ENCODE assay signal across 9 mouse cellular contexts in genomic region chr8:84945633-84946527, GRCm38 (mm10). TPM values are rescaled to one million over a fixed set of nuclear protein-coding genes. Genes with fewer than 3 reads are reported as not detected.
DNase-seq lines count a peak whose midpoint lies in the region; ATAC-seq and TF ChIP-seq lines count a peak whose summit lies in the region.
"Had no signal": no experiment of that assay in that cellular context is flagged by ENCODE, and none has a peak within 500 bp of the region (broad histone marks: within the 10 kb centered on the region; RNA-seq: fewer than 3 reads in every experiment).

No protein-coding gene starts in this region.

- 0 out of 2 replicates have a peak, but pooled peaks have one; percentile 25 for ATAC-seq in embryonic facial prominence, embryonic 12.5 days (ENCODE audit: insufficient number of reproducible peaks, insufficient read depth, low FRiP score, low TSS enrichment)
- ATAC-seq in intestine, postnatal 0 days = peak; percentile 28; the same call in 1 of the 2 replicates
- peak; percentile 66 for ATAC-seq in neural tube, embryonic 14.5 days (ENCODE audit: low read depth)

- no peak overlapping the region for H3K27ac ChIP-seq in embryonic facial prominence, embryonic 12.5 days
- H3K27ac ChIP-seq in intestine, postnatal 0 days (ENCODE audit: low read depth, low read length) = no peak overlapping the region
- peak overlapping the region; percentile 79 for H3K27ac ChIP-seq in neural tube, embryonic 14.5 days (ENCODE audit: low read depth, low read length)
- H3K27ac ChIP-seq: macrophage had no signal

- H3K4me2 ChIP-seq in embryonic facial prominence, embryonic 12.5 days (replicated peaks) = peak overlapping the region; percentile 86
- peak overlapping the region; percentile 67 for H3K4me2 ChIP-seq in intestine, postnatal 0 days (replicated peaks; ENCODE audit: low read depth)
- peak overlapping the region; percentile 69 for H3K4me2 ChIP-seq in neural tube, embryonic 14.5 days (ENCODE audit: low read depth, low read length)

- intact Hi-C loops in gastrocnemius, postnatal 36 days (cut with DNase I) = loop anchor here (2.0 kb wide), 1 partner anchor 45 kb away; the partner anchor contains the start of gene Hook2

- peak; percentile 56 to 77 for DNase-seq in layer of hippocampus, postnatal 10 days (ENCODE audit: low spot score in 2 of 2)
- DNase-seq in layer of hippocampus, adult 9-10 months (ENCODE audit: low spot score) = no peak
- peak; percentile 65 for DNase-seq in brain, adult 2 months (ENCODE audit: low read depth, low spot score)
- DNase-seq in urinary bladder, postnatal 14 days (ENCODE audit: low spot score) = no peak
- DNase-seq in gastrocnemius, postnatal 36 days = no peak

- no peaks in the 10 kb centered on the region for H3K36me3 ChIP-seq in embryonic facial prominence, embryonic 12.5 days
- no peaks in the 10 kb centered on the region for H3K36me3 ChIP-seq in intestine, postnatal 0 days (ENCODE audit: control insufficient read depth, insufficient read depth)
- no peaks in the 10 kb centered on the region for H3K36me3 ChIP-seq in neural tube, embryonic 14.5 days (ENCODE audit: control insufficient read depth, insufficient read depth, low read length)

- H3K4me1 ChIP-seq in embryonic facial prominence, embryonic 12.5 days = peaks cover 16% of the 10 kb centered on the region
- H3K4me1 ChIP-seq in intestine, postnatal 0 days (replicated peaks; ENCODE audit: control insufficient read depth, insufficient read depth, low read length) = no peaks in the 10 kb centered on the region
- 0 out of 2 replicates have a peak, but pooled peaks cover 4% of the 10 kb centered on the region for H3K4me1 ChIP-seq in neural tube, embryonic 14.5 days (ENCODE audit: control insufficient read depth, insufficient read depth, low read length)

- H3K27me3 ChIP-seq in embryonic facial prominence, embryonic 12.5 days = peaks cover 79% of the 10 kb centered on the region
- H3K27me3 ChIP-seq in intestine, postnatal 0 days (replicated peaks; ENCODE audit: control insufficient read depth, insufficient read depth, low read length) = peaks cover 51% of the 10 kb centered on the region
- H3K27me3 ChIP-seq in neural tube, embryonic 14.5 days (ENCODE audit: control insufficient read depth, insufficient read depth, low read length) = peaks cover 10% of the 10 kb centered on the region

- peak overlapping the region; percentile 46 for H3K4me3 ChIP-seq in embryonic facial prominence, embryonic 12.5 days
- H3K4me3 ChIP-seq in intestine, postnatal 0 days (ENCODE audit: low read depth, low read length) = peak overlapping the region; percentile 32
- H3K4me3 ChIP-seq in neural tube, embryonic 14.5 days (ENCODE audit: low read depth, low read length) = peak overlapping the region; percentile 69

- peak overlapping the region; percentile 48 for H3K9ac ChIP-seq in embryonic facial prominence, embryonic 12.5 days
- H3K9ac ChIP-seq in intestine, postnatal 0 days (ENCODE audit: low read depth, low read length) = no peak overlapping the region
- H3K9ac ChIP-seq in neural tube, embryonic 14.5 days (replicated peaks; ENCODE audit: low read depth, low read length) = peak overlapping the region; percentile 84

- no peaks in the 10 kb centered on the region for H3K9me3 ChIP-seq in embryonic facial prominence, embryonic 12.5 days
- no peaks in the 10 kb centered on the region for H3K9me3 ChIP-seq in intestine, postnatal 0 days (ENCODE audit: control insufficient read depth)
- no peaks in the 10 kb centered on the region for H3K9me3 ChIP-seq in neural tube, embryonic 14.5 days (ENCODE audit: control insufficient read depth, low read length)

- peak; percentile 43 for TF ChIP-seq CTCF in intestine, postnatal 0 days (IDR thresholded peaks at IDR 0.05; ENCODE audit: low read depth)

- WGBS in embryonic facial prominence, embryonic 12.5 days = 2% methylated on average over 51 of the region's 67 CpGs
- under 1% methylated on average over 51 of the region's 67 CpGs for WGBS in intestine, postnatal 0 days
- WGBS in neural tube, embryonic 14.5 days = under 1% methylated on average over 45 of the region's 67 CpGs

RNA-seq across cellular contexts. Expression of gene Rtbdn, which starts 0.9 kb away (rescaled TPM):
- total RNA-seq in layer of hippocampus, postnatal 10 days (2021) = 1 to 10 TPM; 3.1 to 3.6 TPM
- polyA plus RNA-seq in embryonic facial prominence, embryonic 12.5 days (2016; fragmentation: Nextera tagmentation; extraction: Ambion mirVana) = 0.50 and 0.52 TPM in 2 replicates
- polyA plus RNA-seq in intestine, postnatal 0 days (2015; fragmentation: Nextera tagmentation; extraction: Ambion mirVana) = 0.12 TPM in 2 replicates
- polyA plus RNA-seq in neural tube, embryonic 14.5 days (2014; fragmentation: Nextera tagmentation; extraction: Ambion mirVana) = 1.3 and 3.5 TPM in 2 replicates
- not detected for total RNA-seq in gastrocnemius, postnatal 36 days (2021)
- polyA plus RNA-seq: macrophage had no signal

RNA-seq across cellular contexts. Expression of gene Mast1, which starts 8.7 kb away (rescaled TPM):
- total RNA-seq in layer of hippocampus, postnatal 10 days (2021) = 100 to 1,000 TPM; 162 to 169 TPM
- 5.3 and 5.7 TPM in 2 replicates for polyA plus RNA-seq in embryonic facial prominence, embryonic 12.5 days (2016; fragmentation: Nextera tagmentation; extraction: Ambion mirVana)
- 1.1 TPM in 2 replicates for polyA plus RNA-seq in intestine, postnatal 0 days (2015; fragmentation: Nextera tagmentation; extraction: Ambion mirVana)
- 75.6 and 79.8 TPM in 2 replicates for polyA plus RNA-seq in neural tube, embryonic 14.5 days (2014; fragmentation: Nextera tagmentation; extraction: Ambion mirVana)
- not detected for total RNA-seq in gastrocnemius, postnatal 36 days (2021)

RNA-seq across cellular contexts. Expression of gene Gm49661, which starts 23.4 kb away (rescaled TPM):
- total RNA-seq in layer of hippocampus, postnatal 10 days (2021) = not detected
- not detected in 2 replicates for polyA plus RNA-seq in embryonic facial prominence, embryonic 12.5 days (2016; fragmentation: Nextera tagmentation; extraction: Ambion mirVana)
- polyA plus RNA-seq in intestine, postnatal 0 days (2015; fragmentation: Nextera tagmentation; extraction: Ambion mirVana) = 1.3 and 2.1 TPM in 2 replicates
- polyA plus RNA-seq in neural tube, embryonic 14.5 days (2014; fragmentation: Nextera tagmentation; extraction: Ambion mirVana) = not detected in 2 replicates
- not detected for total RNA-seq in gastrocnemius, postnatal 36 days (2021)
- polyA plus RNA-seq: macrophage had no signal

RNA-seq across cellular contexts. Expression of gene Prdx2, which starts 23.5 kb away (rescaled TPM):
- 100 to 1,000 TPM; 492 to 505 TPM for total RNA-seq in layer of hippocampus, postnatal 10 days (2021)
- 1,038 and 1,130 TPM in 2 replicates for polyA plus RNA-seq in embryonic facial prominence, embryonic 12.5 days (2016; fragmentation: Nextera tagmentation; extraction: Ambion mirVana)
- 313 and 319 TPM in 2 replicates for polyA plus RNA-seq in intestine, postnatal 0 days (2015; fragmentation: Nextera tagmentation; extraction: Ambion mirVana)
- polyA plus RNA-seq in neural tube, embryonic 14.5 days (2014; fragmentation: Nextera tagmentation; extraction: Ambion mirVana) = 1,214 and 1,252 TPM in 2 replicates
- 100 to 1,000 TPM; 180 to 196 TPM for total RNA-seq in gastrocnemius, postnatal 36 days (2021)

RNA-seq across cellular contexts. Expression of gene Rnaseh2a, which starts 23.7 kb away (rescaled TPM):
- 10 to 100 TPM; 36.8 to 44.3 TPM for total RNA-seq in layer of hippocampus, postnatal 10 days (2021)
- polyA plus RNA-seq in embryonic facial prominence, embryonic 12.5 days (2016; fragmentation: Nextera tagmentation; extraction: Ambion mirVana) = 104 and 115 TPM in 2 replicates
- polyA plus RNA-seq in intestine, postnatal 0 days (2015; fragmentation: Nextera tagmentation; extraction: Ambion mirVana) = 53.2 and 57.6 TPM in 2 replicates
- polyA plus RNA-seq in neural tube, embryonic 14.5 days (2014; fragmentation: Nextera tagmentation; extraction: Ambion mirVana) = 45.7 and 48.0 TPM in 2 replicates
- total RNA-seq in gastrocnemius, postnatal 36 days (2021) = 10 to 100 TPM; 23.3 to 23.8 TPM

Comparison
In these comparisons a context has a peak if more than half of its experiments do, and no peak if none do; other contexts are left out.
1. DNase-seq: peak in layer of hippocampus, postnatal 10 days (2 of 2) and brain, adult 2 months (single experiment); none in layer of hippocampus, adult 9-10 months (single experiment), urinary bladder, postnatal 14 days (single experiment) and gastrocnemius, postnatal 36 days (0 of 2).
2. RNA of gene Mast1, which starts 8.7 kb away (polyA plus RNA-seq): 75.6 to 79.8 TPM in neural tube, embryonic 14.5 days; 5.3 to 5.7 TPM in embryonic facial prominence, embryonic 12.5 days and 1.1 TPM in intestine, postnatal 0 days; every median in the first group is over 10 times any median in the second.
3. Peak in every context shown above with its lines, with median percentiles within 50 percentile points of each other: ATAC-seq, H3K4me2 ChIP-seq and H3K4me3 ChIP-seq.